Mouse (Mus musculus): ENCODE data around the gene Srsf4.

Srsf4 gene

GRCm38 (mm10) chr4:131874169-131874536 is 736 bp downstream of the Srsf4 start:
- no peak for DNase-seq

- DNase-seq, result no peak
Observed at GRCm38 (mm10) chr4:131874567-131874966, 1.1 kb downstream of the Srsf4 start.

GRCm38 (mm10) chr4:131875242-131875641 is 1.8 kb downstream of the Srsf4 start:
- DNase-seq, result no peak

GRCm38 (mm10) chr4:131876836-131877235 is 3.4 kb downstream of the Srsf4 start:
- no peak for DNase-seq

- DNase-seq, result no peak
Observed at GRCm38 (mm10) chr4:131879692-131880091, 6.3 kb downstream of the Srsf4 start.

DNA sequence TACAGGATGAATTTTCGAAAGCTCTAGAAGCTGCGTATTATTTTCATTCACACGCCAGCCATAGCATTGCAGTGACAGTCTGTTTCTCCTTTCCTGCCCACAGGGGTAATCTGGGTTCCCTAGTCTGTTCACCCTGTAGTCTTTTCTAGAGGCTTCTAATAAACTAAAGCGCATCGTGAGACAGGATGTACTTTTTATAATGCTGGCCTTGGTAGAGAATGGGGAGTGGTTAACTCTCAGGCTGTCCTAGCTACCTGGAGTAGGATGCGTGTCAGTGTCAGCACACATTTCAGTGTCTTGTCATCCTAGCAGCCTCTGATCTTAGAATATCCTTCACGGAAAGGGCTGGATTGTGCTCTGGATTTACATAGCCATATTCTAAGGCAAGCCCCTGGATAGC is 7.9 kb downstream of the Srsf4 start:
- no peak for DNase-seq

DNA sequence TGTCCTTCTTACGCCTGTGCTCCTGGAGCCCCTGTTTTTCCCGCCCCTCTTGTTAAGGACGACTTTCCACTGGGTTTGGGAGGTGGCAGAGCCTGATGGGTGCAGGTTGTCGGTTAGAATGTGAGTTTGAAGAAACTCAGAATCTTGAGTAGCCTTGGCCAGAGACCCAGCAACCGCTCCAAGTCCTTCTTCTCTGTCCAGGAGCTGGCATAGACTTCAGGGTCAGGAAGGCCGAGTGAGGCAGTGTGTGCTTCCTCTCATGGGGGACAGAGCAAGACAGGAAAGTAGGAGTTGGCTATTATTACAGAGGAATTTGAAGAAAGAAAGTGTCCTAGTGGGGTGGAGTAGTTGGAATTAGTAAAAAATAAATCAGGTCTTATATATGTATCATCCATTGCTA is 10.2 kb downstream of the Srsf4 start:
- no peak for DNase-seq

DNA sequence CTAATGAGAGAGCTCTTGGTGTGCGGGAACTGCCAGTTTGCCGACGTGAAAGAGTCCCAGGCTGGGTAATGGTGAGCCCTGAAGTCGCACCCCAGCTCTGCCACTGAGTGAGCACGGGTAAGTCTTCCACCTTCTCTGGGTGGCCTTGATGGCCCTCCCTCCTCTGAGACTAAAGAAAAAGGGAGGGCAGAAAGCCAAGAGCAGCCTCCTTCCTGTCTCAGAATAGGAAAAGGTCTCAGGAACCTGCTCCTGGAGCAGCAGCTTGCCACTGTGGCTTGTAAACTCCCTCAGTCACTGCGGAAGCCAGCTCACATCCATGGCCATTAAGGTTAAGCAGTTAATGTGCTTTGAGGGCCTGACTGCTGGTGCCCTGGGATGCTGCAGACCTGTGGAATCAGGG is 12.0 kb downstream of the Srsf4 start:
- no peak for DNase-seq

DNA sequence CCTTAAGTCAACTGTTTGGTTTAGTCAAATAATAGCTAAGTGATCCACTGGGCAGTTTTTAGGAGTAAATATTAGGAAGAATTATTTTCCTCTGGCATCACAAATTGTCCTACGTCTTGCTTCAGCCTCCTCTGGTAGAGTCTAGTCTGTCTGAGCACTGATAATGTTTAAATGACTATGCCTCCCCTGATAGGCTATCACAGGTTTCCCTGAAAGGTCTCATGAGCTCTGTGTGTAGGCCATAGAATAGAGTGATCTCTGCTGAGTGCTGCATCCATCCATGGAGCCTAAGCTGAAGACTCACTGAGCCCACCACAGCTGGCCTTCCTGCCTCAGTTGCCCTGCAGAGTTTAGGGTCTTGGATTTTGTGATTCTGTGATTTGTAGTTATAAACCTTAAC is 15.1 kb downstream of the Srsf4 start:
- no peak for DNase-seq

- DNase-seq, result no peak
Observed at GRCm38 (mm10) chr4:131890692-131891091, 17.3 kb downstream of the Srsf4 start.

DNA sequence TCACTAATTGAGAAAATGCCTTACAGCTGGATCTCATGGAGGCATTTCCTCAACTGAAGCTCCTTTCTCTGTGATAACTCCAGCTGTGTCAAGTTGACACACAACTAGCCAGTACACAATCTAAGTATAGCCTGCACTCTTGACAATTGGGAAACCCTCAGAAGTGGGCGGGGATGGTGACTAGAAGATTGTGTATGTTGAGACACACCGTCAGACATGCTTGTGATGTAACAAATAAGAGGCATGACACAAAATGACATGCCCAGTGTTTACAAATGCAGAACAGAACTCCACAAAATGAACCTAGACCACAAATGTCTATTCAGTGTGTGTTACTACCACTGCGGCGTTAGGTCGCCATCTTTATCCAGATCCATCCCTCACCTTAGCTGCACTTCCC is 23.7 kb downstream of the Srsf4 start:
- DNase-seq, result no peak

GRCm38 (mm10) chr4:131897787-131898186 is 24.4 kb downstream of the Srsf4 start:
- DNase-seq, result no peak

- DNase-seq, result no peak
Observed at GRCm38 (mm10) chr4:131898503-131899179, 25.2 kb downstream of the Srsf4 start.

DNA sequence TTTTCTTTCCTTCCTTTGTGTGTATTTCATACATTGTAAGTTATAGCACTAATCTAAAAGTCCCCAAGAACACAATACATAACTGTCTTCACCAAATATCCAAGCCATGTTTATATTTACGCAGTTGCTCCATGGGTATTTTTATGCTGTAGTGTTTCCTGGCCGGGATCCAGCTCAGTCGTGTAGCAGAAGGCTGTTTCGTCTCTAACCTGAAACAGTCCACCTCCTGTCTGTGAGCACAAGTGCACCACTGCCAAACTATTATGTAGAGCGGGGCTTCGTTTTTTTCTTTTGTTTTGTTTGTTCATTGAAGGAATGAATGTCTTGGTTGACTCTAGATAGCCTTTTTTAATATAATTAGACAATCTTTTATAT is 25.8 kb downstream of the Srsf4 start:
- no peak for DNase-seq

GRCm38 (mm10) chr4:131901090-131901489 is 27.7 kb downstream of the Srsf4 start:
- DNase-seq, result no peak

DNA sequence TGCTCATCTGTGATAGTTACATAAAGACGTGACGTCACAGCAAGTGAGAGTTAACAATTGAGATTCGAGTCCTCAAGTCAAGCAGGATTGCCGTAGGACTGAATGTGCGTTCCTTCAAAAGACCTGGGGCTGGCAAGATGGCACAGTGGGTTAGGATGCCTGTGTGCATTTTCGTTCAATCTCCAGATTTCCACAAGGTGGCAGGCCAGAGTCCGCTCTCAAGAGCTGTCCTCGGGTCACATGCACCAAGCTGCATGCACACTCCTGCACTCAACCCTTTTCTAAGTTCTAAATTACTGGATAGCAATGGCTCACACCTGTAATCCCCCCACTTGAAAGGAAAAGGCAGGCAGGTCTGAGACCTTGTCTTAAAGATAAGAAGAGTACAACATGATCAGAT is 31.1 kb downstream of the Srsf4 start:
- DNase-seq, result peak; percentile 66

- no peak for DNase-seq
Observed at GRCm38 (mm10) chr4:131906423-131906822, 33.0 kb downstream of the Srsf4 start.

GRCm38 (mm10) chr4:131907912-131908311 is 34.5 kb downstream of the Srsf4 start:
- no peak for DNase-seq

- no peak for DNase-seq
Observed at GRCm38 (mm10) chr4:131910237-131910994, 37.0 kb downstream of the Srsf4 start.

- no peak for DNase-seq
Observed at GRCm38 (mm10) chr4:131911521-131911920, 38.1 kb downstream of the Srsf4 start.

DNA sequence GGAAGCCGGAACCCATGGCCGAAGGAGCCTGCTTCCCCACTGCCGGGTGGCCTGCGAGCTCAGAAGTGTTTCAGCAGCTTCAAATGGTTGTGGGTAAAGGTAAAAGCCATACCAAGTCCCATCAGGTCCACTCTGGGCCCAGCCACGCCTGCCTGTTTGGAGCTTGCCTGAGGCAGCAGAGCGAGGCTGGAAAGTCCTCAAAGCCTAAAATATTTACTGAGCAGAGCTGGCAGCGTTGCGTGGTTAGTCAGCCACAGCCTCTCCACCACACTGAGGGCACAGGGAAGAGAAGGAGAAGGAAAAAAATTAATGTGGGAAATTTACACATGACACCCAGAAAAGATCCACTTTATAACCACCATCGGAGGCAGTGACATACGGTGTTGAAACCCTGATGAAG is 40.1 kb downstream of the Srsf4 start:
- DNase-seq, result no peak

- no peak for DNase-seq
Observed at GRCm38 (mm10) chr4:131914046-131914643, 40.7 kb downstream of the Srsf4 start.

- DNase-seq, result no peak
Observed at GRCm38 (mm10) chr4:131914891-131915469, 41.6 kb downstream of the Srsf4 start.

DNA sequence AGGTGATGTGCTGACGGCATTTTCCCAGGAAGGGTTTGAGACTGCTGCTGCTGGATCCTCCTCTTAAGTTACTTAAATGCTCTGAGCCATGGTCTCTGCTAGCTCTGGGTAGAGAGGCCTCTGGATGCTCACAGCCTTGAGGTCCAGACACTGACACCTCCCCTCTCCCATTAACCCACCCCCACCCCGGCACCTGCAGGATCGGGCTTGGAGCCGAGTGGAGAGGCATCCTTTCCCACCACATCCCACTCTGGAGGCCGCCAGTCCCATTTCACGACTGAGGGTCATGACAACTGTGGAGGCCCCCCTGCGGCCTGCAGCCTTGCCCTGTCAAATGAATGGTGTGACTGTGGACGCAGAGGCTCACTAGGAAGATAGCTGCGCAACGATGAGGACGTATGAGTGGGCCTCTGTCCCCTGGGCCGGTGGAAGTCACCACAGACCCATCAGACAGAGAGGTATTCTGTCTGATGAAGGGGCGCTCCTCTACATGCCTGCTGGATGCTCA is 42.5 kb downstream of the Srsf4 start:
- DNase-seq, result no peak
